Mouse (Mus musculus): ENCODE data around the gene Olfr690. TPM values are rescaled to one million over a fixed set of nuclear protein-coding genes. Genes with fewer than 3 reads are reported as not detected.

Gene Olfr690
- 0.10 TPM in 1 of 2 replicates, not detected in the other for total RNA-seq (2014; rRNA removed)
- not detected in 2 replicates for polyA plus RNA-seq (2015; fragmentation: Nextera tagmentation; extraction: Ambion mirVana)

DNA sequence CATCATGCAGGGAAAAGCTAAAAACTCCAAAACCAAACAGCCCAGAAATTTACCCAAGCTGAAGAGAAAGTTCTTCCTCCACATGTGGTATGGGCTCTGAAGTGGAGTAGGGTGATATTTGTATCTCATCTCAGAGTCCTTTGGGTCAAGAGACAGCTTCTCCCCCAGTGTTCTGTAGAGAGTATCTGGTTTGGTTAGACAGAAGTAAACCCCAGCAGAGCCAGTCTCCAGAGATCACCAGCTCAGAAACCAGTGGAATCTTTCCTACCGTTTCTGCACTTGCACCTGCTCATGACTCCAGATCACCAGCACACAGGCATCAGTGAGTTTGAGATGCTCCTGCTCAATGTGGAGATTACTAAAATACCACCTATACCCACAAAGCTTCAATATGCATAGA, at the start of gene Olfr690:
TSS of gene Olfr690 (minus strand) at position 101 of the 400 bp plus-strand sequence.
- Histone ChIP-seq H3K27ac (ENCODE audit: low read depth, low read length) (no peak within 1 kb of the TSS), H3K9me3 (ENCODE audit: low read length) (no peaks in the 10 kb centered on the region), H3K9ac (no peak within 1 kb of the TSS), H3K27me3 (ENCODE audit: insufficient read depth, low read length) (no peaks in the 10 kb centered on the region), H3K4me1 (ENCODE audit: insufficient read depth) (no peaks in the 10 kb centered on the region), H3K4me2 (ENCODE audit: low read depth) (no peak within 1 kb of the TSS), H3K4me3 (ENCODE audit: low read depth, low read length) (no peak within 1 kb of the TSS), H3K36me3 (ENCODE audit: insufficient read depth) (no peaks in the 10 kb centered on the region)
- no peak for TF ChIP-seq CTCF (IDR thresholded peaks at IDR 0.05; ENCODE audit: low read depth)
- DNase-seq (no peak), ATAC-seq (no peak)
- 97% methylated on average over 1 of the region's 1 CpGs for WGBS

DNA sequence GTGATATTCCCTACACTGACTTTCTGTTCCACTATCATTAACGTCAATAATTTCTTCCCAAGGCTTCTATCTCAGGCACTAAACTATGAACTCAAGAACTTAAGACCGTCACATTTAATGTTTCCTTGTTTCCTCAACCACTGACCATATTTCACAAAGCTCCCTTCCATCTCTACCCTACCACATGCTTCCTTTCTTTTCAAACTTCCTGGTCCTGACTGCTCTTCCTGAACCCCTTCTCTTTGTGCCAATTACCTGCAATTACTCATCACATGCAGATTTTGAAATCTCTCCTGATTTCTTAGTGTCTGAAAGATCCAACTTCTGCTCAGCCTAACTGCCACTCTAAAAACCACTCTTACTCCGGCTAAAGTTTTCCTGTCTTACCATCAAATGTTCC, 46.4 kb upstream of the Olfr690 start:
- ATAC-seq (no peak), DNase-seq (no peak)
- no peaks in the 10 kb centered on the region for H3K27me3 ChIP-seq (ENCODE audit: insufficient read depth, low read length)
- no peak for TF ChIP-seq CTCF (IDR thresholded peaks at IDR 0.05; ENCODE audit: low read depth)
- H3K9me3 ChIP-seq (ENCODE audit: low read length), result no peaks in the 10 kb centered on the region
- no peaks in the 10 kb centered on the region for H3K4me1 ChIP-seq (ENCODE audit: insufficient read depth)
- H3K27ac ChIP-seq (ENCODE audit: low read depth, low read length), result no peak overlapping the region
- no peak overlapping the region for H3K4me2 ChIP-seq (ENCODE audit: low read depth)
- WGBS, result 97% methylated on average over 3 of the region's 3 CpGs
- no peak overlapping the region for H3K9ac ChIP-seq
- H3K36me3 ChIP-seq (ENCODE audit: insufficient read depth), result peaks cover 78% of the 10 kb centered on the region
- no peak overlapping the region for H3K4me3 ChIP-seq (ENCODE audit: low read depth, low read length)

DNA sequence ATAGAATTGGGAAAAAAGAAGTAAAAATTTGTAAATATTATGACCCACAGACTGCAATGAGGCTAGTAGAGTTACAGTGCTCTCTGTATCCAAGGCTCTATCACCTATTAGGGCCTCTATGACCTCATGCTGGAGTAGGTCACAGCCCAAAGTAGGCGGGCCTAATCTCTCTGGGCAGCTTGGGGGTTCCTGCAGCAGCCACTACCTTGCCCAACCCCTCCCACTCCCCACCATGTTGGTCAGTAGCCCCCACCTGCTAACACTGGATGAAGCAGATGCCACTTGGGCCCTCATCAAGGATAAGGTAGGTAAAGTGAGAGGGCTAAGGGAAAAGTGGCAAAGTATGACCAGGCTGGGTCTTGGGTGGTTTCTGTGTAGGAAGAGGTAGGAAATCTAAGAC, 41.0 kb upstream of the Olfr690 start, which contains the start of gene Gm5901:
TSS of gene Gm5901 (plus strand) at position 173 of the 400 bp plus-strand sequence.
- no peaks in the 10 kb centered on the region for H3K9me3 ChIP-seq (ENCODE audit: low read length)
- DNase-seq, result no peak
- H3K4me1 ChIP-seq (ENCODE audit: insufficient read depth), result no peaks in the 10 kb centered on the region
- no peaks in the 10 kb centered on the region for H3K27me3 ChIP-seq (ENCODE audit: insufficient read depth, low read length)
- WGBS, result 85% methylated on average over 1 of the region's 1 CpGs
- no peak for TF ChIP-seq CTCF (IDR thresholded peaks at IDR 0.05; ENCODE audit: low read depth)
- no peak for ATAC-seq
- H3K27ac ChIP-seq (ENCODE audit: low read depth, low read length), result no peak within 1 kb of the TSS
- peaks cover 38% of the 10 kb centered on the region for H3K36me3 ChIP-seq (ENCODE audit: insufficient read depth)
- H3K4me2 ChIP-seq (ENCODE audit: low read depth), result no peak within 1 kb of the TSS
- no peak within 1 kb of the TSS for H3K4me3 ChIP-seq (ENCODE audit: low read depth, low read length)
- H3K9ac ChIP-seq, result no peak within 1 kb of the TSS

DNA sequence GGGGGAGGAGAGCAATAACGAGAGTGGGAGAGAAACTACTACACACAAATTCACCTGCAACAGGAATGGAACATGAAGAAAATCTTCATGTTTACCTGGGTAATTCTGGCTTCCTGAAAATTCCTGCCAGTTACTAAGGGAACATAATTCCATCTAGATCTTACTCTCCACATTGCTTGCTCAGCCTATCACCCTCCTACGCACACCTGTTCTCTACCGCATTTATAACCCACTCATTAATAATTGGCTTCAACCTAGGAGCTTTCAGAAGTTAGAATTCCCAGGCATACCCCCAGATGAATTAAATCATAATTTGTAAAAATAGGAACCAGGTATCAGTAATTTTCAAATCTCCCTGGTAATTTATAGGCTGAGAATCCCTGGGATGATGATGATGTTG, 40.1 kb upstream of the Olfr690 start:
- Histone ChIP-seq H3K4me3 (ENCODE audit: low read depth, low read length) (no peak overlapping the region), H3K27ac (ENCODE audit: low read depth, low read length) (no peak overlapping the region), H3K9me3 (ENCODE audit: low read length) (no peaks in the 10 kb centered on the region), H3K4me2 (ENCODE audit: low read depth) (no peak overlapping the region), H3K4me1 (ENCODE audit: insufficient read depth) (no peaks in the 10 kb centered on the region), H3K27me3 (ENCODE audit: insufficient read depth, low read length) (no peaks in the 10 kb centered on the region), H3K9ac (no peak overlapping the region), H3K36me3 (ENCODE audit: insufficient read depth) (peaks cover 30% of the 10 kb centered on the region)
- ATAC-seq (no peak), DNase-seq (no peak)
- no peak for TF ChIP-seq CTCF (IDR thresholded peaks at IDR 0.05; ENCODE audit: low read depth)
- WGBS, result 93% methylated on average over 3 of the region's 3 CpGs

DNA sequence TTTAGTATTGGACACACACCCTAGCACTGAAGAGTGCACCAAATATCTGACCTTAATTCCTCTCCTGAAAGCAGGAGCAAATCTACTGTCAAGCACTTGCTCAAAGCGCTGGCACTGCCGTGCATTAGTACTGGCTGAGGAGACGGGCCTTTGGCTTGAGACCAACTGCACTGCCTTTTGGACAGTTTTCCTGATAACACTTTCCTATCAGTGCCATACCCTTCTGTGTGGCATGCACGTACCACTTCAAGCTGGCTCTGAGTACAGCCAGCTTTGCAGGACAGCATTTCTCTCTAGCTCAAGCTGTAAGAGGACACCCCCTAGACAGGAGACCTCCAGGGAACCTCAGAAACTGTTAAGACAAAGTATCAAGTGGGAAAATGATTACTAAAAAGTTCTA, 39.6 kb upstream of the Olfr690 start:
- H3K36me3 ChIP-seq (ENCODE audit: insufficient read depth), result peaks cover 25% of the 10 kb centered on the region
- TF ChIP-seq CTCF (IDR thresholded peaks at IDR 0.05; ENCODE audit: low read depth), result no peak

DNA sequence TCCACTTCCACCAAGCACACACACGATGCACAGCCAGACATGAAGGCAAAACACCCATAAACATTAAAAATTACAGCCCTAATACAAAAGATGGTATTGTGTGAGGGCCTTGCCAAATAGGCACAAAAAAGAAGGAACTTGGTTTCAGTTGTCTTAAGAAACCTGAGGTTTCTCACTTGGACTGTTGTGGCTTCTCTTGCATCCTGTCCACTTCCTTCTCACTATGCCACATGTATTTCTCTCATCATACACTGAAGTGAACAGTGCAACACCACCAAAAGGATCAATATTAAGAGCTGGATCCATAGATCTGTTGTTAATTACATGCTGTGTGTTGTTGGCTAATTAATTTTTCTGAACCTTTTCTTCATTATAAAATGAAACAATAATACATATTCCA, 39.0 kb upstream of the Olfr690 start:
- Histone ChIP-seq H3K9ac (no peak overlapping the region), H3K27ac (ENCODE audit: low read depth, low read length) (no peak overlapping the region), H3K4me3 (ENCODE audit: low read depth, low read length) (no peak overlapping the region), H3K9me3 (ENCODE audit: low read length) (no peaks in the 10 kb centered on the region), H3K27me3 (ENCODE audit: insufficient read depth, low read length) (no peaks in the 10 kb centered on the region), H3K4me2 (ENCODE audit: low read depth) (no peak overlapping the region), H3K36me3 (ENCODE audit: insufficient read depth) (peaks cover 20% of the 10 kb centered on the region), H3K4me1 (ENCODE audit: insufficient read depth) (no peaks in the 10 kb centered on the region)
- DNase-seq (no peak), ATAC-seq (no peak)
- 92% methylated on average over 1 of the region's 1 CpGs for WGBS
- TF ChIP-seq CTCF (IDR thresholded peaks at IDR 0.05; ENCODE audit: low read depth), result no peak

More for the DNA sequence above, 39.6 kb upstream of the Olfr690 start:
- Histone ChIP-seq H3K4me2 (ENCODE audit: low read depth) (no peak overlapping the region), H3K27me3 (ENCODE audit: insufficient read depth, low read length) (no peaks in the 10 kb centered on the region), H3K4me1 (ENCODE audit: insufficient read depth) (no peaks in the 10 kb centered on the region), H3K9ac (no peak overlapping the region), H3K4me3 (ENCODE audit: low read depth, low read length) (no peak overlapping the region), H3K9me3 (ENCODE audit: low read length) (no peaks in the 10 kb centered on the region), H3K27ac (ENCODE audit: low read depth, low read length) (no peak overlapping the region)
- WGBS, result 74% methylated on average over 4 of the region's 4 CpGs
- DNase-seq (no peak), ATAC-seq (no peak)

DNA sequence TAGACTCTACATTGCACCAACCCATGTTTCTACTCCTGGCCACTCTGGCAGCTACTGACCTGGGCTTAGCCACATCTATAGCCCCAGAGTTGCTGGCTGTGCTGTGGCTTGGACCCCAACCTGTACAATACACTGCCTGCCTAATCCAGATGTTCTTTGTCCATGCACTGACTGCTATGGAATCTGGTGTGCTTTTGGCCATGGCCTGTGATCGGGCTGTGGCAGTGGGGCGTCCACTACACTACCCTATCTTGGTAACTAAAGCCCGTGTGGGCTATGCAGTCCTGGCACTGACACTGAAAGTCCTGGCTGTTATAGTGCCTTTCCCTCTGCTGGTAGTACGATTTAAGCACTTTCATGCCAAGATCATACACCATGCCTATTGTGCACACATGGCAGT, 34.6 kb upstream of the Olfr690 start:
- DNase-seq (no peak), ATAC-seq (no peak)
- no peaks in the 10 kb centered on the region for H3K27me3 ChIP-seq (ENCODE audit: insufficient read depth, low read length)
- H3K4me3 ChIP-seq (ENCODE audit: low read depth, low read length), result no peak overlapping the region
- 94% methylated on average over 4 of the region's 4 CpGs for WGBS
- no peaks in the 10 kb centered on the region; the same call in none of the 2 replicates for H3K36me3 ChIP-seq (ENCODE audit: insufficient read depth)
- no peak overlapping the region for H3K4me2 ChIP-seq (ENCODE audit: low read depth)
- no peaks in the 10 kb centered on the region for H3K9me3 ChIP-seq (ENCODE audit: low read length)
- H3K27ac ChIP-seq (ENCODE audit: low read depth, low read length), result no peak overlapping the region
- no peak overlapping the region for H3K9ac ChIP-seq
- H3K4me1 ChIP-seq (ENCODE audit: insufficient read depth), result no peaks in the 10 kb centered on the region
- no peak for TF ChIP-seq CTCF (IDR thresholded peaks at IDR 0.05; ENCODE audit: low read depth)
